In genomic region chr9:123923146-123923991, GRCm38 (mm10) we compare ENCODE assay signal across 8 mouse cellular contexts. TPM values are rescaled to one million over a fixed set of nuclear protein-coding genes. Genes with fewer than 3 reads are reported as not detected.
A peak's percentile ranks its signal among the peaks of the same experiment; 100 is the strongest.
DNase-seq lines count a peak whose midpoint lies in the region; ATAC-seq lines count a peak whose summit lies in the region.

No protein-coding gene starts in this region.

- H3K4me3 ChIP-seq in embryonic facial prominence, embryonic 15.5 days (replicated peaks) = peak overlapping the region; percentile 60
- H3K4me3 ChIP-seq in limb, embryonic 10.5 days = peak overlapping the region; percentile 69
- H3K4me3 ChIP-seq in midbrain, embryonic 12.5 days = peak overlapping the region; percentile 64
- peak overlapping the region; percentile 29 for H3K4me3 ChIP-seq in stomach, embryonic 14.5 days (ENCODE audit: low read depth, low read length)

- no peaks in the 10 kb centered on the region for H3K36me3 ChIP-seq in embryonic facial prominence, embryonic 15.5 days
- H3K36me3 ChIP-seq in limb, embryonic 10.5 days = no peaks in the 10 kb centered on the region
- H3K36me3 ChIP-seq in midbrain, embryonic 12.5 days = no peaks in the 10 kb centered on the region
- H3K36me3 ChIP-seq in stomach, embryonic 14.5 days (ENCODE audit: control insufficient read depth, insufficient read depth, low read length) = no peaks in the 10 kb centered on the region

- H3K9me3 ChIP-seq in embryonic facial prominence, embryonic 15.5 days (replicated peaks) = no peaks in the 10 kb centered on the region
- no peaks in the 10 kb centered on the region for H3K9me3 ChIP-seq in limb, embryonic 10.5 days (replicated peaks)
- H3K9me3 ChIP-seq in midbrain, embryonic 12.5 days = no peaks in the 10 kb centered on the region
- H3K9me3 ChIP-seq in stomach, embryonic 14.5 days (ENCODE audit: control insufficient read depth, low read depth, low read length) = no peaks in the 10 kb centered on the region

- peak overlapping the region; percentile 86 for H3K4me2 ChIP-seq in embryonic facial prominence, embryonic 15.5 days (replicated peaks)
- peak overlapping the region; percentile 69 for H3K4me2 ChIP-seq in midbrain, embryonic 12.5 days (replicated peaks)
- peak overlapping the region; percentile 60 for H3K4me2 ChIP-seq in stomach, embryonic 14.5 days (replicated peaks; ENCODE audit: low read depth, low read length)

- WGBS in embryonic facial prominence, embryonic 15.5 days = under 1% methylated on average over 47 of the region's 53 CpGs
- WGBS in limb, embryonic 10.5 days = under 1% methylated on average over 44 of the region's 53 CpGs
- under 1% methylated on average over 42 of the region's 53 CpGs for WGBS in midbrain, embryonic 12.5 days
- 5% methylated on average over 50 of the region's 53 CpGs for WGBS in stomach, embryonic 14.5 days

- H3K4me1 ChIP-seq in embryonic facial prominence, embryonic 15.5 days = peaks cover 23% of the 10 kb centered on the region
- peaks cover 38% of the 10 kb centered on the region for H3K4me1 ChIP-seq in limb, embryonic 10.5 days
- peaks cover 9% of the 10 kb centered on the region for H3K4me1 ChIP-seq in midbrain, embryonic 12.5 days
- H3K4me1 ChIP-seq in stomach, embryonic 14.5 days (ENCODE audit: control insufficient read depth, insufficient read depth, low read length) = no peaks in the 10 kb centered on the region

- ATAC-seq in embryonic facial prominence, embryonic 15.5 days (ENCODE audit: insufficient number of reproducible peaks, low FRiP score, low TSS enrichment, low read depth) = no peak
- 0 out of 2 replicates have a peak, but pooled peaks have one; percentile 2 for ATAC-seq in midbrain, embryonic 12.5 days (ENCODE audit: low FRiP score, low read depth)
- 0 out of 2 replicates have a peak, but pooled peaks have one; percentile 1 for ATAC-seq in stomach, embryonic 14.5 days (ENCODE audit: insufficient number of reproducible peaks, insufficient read depth, low FRiP score, low read depth)

- H3K9ac ChIP-seq in embryonic facial prominence, embryonic 15.5 days = peak overlapping the region; percentile 15; the same call in 1 of the 2 replicates
- peak overlapping the region; percentile 32; the same call in 1 of the 2 replicates for H3K9ac ChIP-seq in midbrain, embryonic 12.5 days (replicated peaks)
- H3K9ac ChIP-seq in stomach, embryonic 14.5 days (replicated peaks; ENCODE audit: low read depth, low read length) = no peak overlapping the region; the same call in 1 of the 2 replicates

- no peaks in the 10 kb centered on the region for H3K27me3 ChIP-seq in embryonic facial prominence, embryonic 15.5 days
- peaks cover 14% of the 10 kb centered on the region for H3K27me3 ChIP-seq in limb, embryonic 10.5 days (ENCODE audit: low read depth, poor library complexity, severe bottlenecking)
- H3K27me3 ChIP-seq in midbrain, embryonic 12.5 days = 0 out of 2 replicates have a peak, but pooled peaks cover 5% of the 10 kb centered on the region
- H3K27me3 ChIP-seq in stomach, embryonic 14.5 days (ENCODE audit: control insufficient read depth, insufficient read depth, low read length) = no peaks in the 10 kb centered on the region

- DNase-seq in kidney, adult 11 months = peak; percentile 19
- DNase-seq in kidney, adult 18-20 months = no peak
- peak; percentile 51 for DNase-seq in adrenal gland, postnatal 10 days
- DNase-seq in heart, postnatal 4 days = peak; percentile 49
- DNase-seq in limb, embryonic 10.5 days (ENCODE audit: low spot score) = peak; percentile 45

- H3K27ac ChIP-seq in embryonic facial prominence, embryonic 15.5 days (replicated peaks) = no peak overlapping the region
- no peak overlapping the region for H3K27ac ChIP-seq in limb, embryonic 10.5 days
- H3K27ac ChIP-seq in midbrain, embryonic 12.5 days (replicated peaks) = peak overlapping the region; percentile 96
- peak overlapping the region; percentile 6; the same call in 1 of the 2 replicates for H3K27ac ChIP-seq in stomach, embryonic 14.5 days (ENCODE audit: low read length)

RNA-seq across cellular contexts. Expression of gene Ccr1, which starts 45.1 kb away (rescaled TPM):
- total RNA-seq in adrenal gland, postnatal 10 days (2021) = 1 to 10 TPM; 1.6 to 1.8 TPM
- 4.6 and 5.4 TPM in 2 replicates for polyA plus RNA-seq in embryonic facial prominence, embryonic 15.5 days (2015; fragmentation: Nextera tagmentation; extraction: Ambion mirVana)
- total RNA-seq in heart, postnatal 4 days (2021) = under 1 TPM; 0.77 to 0.79 TPM
- 0.38 and 0.61 TPM in 2 replicates for polyA plus RNA-seq in limb, embryonic 10.5 days (2016; fragmentation: Nextera tagmentation; extraction: Ambion mirVana)
- polyA plus RNA-seq in midbrain, embryonic 12.5 days (2016; fragmentation: Nextera tagmentation; extraction: Ambion mirVana) = 0.72 and 1.6 TPM in 2 replicates
- 4.1 and 5.3 TPM in 2 replicates for polyA plus RNA-seq in stomach, embryonic 14.5 days (2014; fragmentation: Nextera tagmentation; extraction: Ambion mirVana)

RNA-seq across cellular contexts. Expression of gene Ccr1l1, which starts 54.8 kb away (rescaled TPM):
- not detected for total RNA-seq in adrenal gland, postnatal 10 days (2021)
- polyA plus RNA-seq in embryonic facial prominence, embryonic 15.5 days (2015; fragmentation: Nextera tagmentation; extraction: Ambion mirVana) = not detected in 2 replicates
- not detected for total RNA-seq in heart, postnatal 4 days (2021)
- not detected in 2 replicates for polyA plus RNA-seq in limb, embryonic 10.5 days (2016; fragmentation: Nextera tagmentation; extraction: Ambion mirVana)
- polyA plus RNA-seq in midbrain, embryonic 12.5 days (2016; fragmentation: Nextera tagmentation; extraction: Ambion mirVana) = not detected in 2 replicates
- polyA plus RNA-seq in stomach, embryonic 14.5 days (2014; fragmentation: Nextera tagmentation; extraction: Ambion mirVana) = not detected in 2 replicates

Comparison
In these comparisons a context has a peak if more than half of its experiments do, and no peak if none do; other contexts are left out.
1. H3K27ac ChIP-seq: peak in midbrain, embryonic 12.5 days (single experiment) and stomach, embryonic 14.5 days (single experiment); none in embryonic facial prominence, embryonic 15.5 days (single experiment) and limb, embryonic 10.5 days (single experiment).
2. Peak in every context shown above with its lines, with median percentiles within 50 percentile points of each other: H3K4me2 ChIP-seq and H3K4me3 ChIP-seq.